Mouse (Mus musculus): ENCODE measurements around the gene Cfap77. TPM values are rescaled to one million over a fixed set of nuclear protein-coding genes. Genes with fewer than 3 reads are reported as not detected.

The Cfap77 gene
- polyA plus RNA-seq, 1 experiment from 2014 or later: 0.71 TPM

DNA sequence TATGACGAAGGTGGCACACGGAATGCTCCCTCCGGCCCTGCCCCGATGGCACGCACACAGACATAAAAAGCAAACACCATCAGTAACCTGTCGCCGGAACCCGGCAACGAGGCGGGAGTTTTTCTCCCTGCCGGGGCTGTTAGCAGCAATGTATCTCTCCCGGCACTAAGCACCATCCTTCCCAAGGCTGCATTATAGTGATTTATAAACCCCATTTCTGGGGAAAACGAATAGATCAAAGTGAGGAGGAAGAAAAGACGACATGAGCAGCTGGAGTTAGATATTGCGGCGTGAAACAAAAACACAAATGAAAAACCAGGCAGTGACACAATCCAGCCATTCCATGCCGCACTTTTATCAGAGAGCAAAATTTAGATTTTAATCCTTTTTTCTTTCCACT, 33.8 kb downstream of the Cfap77 start:
- ATAC-seq (replicated peaks; ENCODE audit: low FRiP score) (no peak), DNase-seq (ENCODE audit: low spot score) (no peak)
- Histone ChIP-seq H3K9ac (ENCODE audit: low read depth, low read length) (no peak overlapping the region), H3K27ac (ENCODE audit: low read depth, low read length) (no peak overlapping the region), H3K36me3 (ENCODE audit: control insufficient read depth, insufficient read depth, low read length) (no peaks in the 10 kb centered on the region), H3K9me3 (ENCODE audit: control insufficient read depth, low read length) (no peaks in the 10 kb centered on the region), H3K4me1 (replicated peaks; ENCODE audit: control insufficient read depth, insufficient read depth, low read length) (no peaks in the 10 kb centered on the region), H3K4me2 (no peak overlapping the region), H3K27me3 (replicated peaks; ENCODE audit: control insufficient read depth, insufficient read depth, low read length) (peaks cover 4% of the 10 kb centered on the region), H3K4me3 (ENCODE audit: low read depth, low read length) (no peak overlapping the region)
- WGBS: 66% methylated on average over 17 of the region's 17 CpGs

DNA sequence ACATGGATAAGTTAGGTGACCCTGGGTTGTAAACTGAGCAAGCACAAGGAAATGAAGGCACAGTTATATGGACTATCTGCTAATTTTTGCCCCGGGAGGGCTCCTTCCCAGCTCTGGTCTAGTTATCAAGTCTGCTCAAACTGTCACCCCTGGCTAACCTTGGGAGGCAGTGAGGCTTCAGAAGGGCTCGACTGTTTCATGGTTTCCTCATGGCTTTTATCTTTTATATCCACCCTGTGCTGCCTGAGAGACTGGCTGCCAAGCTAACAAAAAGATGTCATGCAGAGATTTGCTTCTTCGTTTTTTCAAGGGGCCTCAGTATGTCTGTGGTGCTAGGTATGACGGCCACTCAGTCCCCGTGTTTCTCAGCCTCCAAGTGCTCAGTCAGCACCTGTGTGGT, 36.2 kb downstream of the Cfap77 start:
- H3K4me1 ChIP-seq (replicated peaks; ENCODE audit: control insufficient read depth, insufficient read depth, low read length): no peaks in the 10 kb centered on the region
- no peak overlapping the region for H3K4me2 ChIP-seq
- no peak overlapping the region for H3K27ac ChIP-seq (ENCODE audit: low read depth, low read length)
- DNase-seq (ENCODE audit: low spot score) (no peak), ATAC-seq (replicated peaks; ENCODE audit: low FRiP score) (no peak)
- no peak overlapping the region for H3K4me3 ChIP-seq (ENCODE audit: low read depth, low read length)
- H3K9me3 ChIP-seq (ENCODE audit: control insufficient read depth, low read length): no peaks in the 10 kb centered on the region
- H3K27me3 ChIP-seq (replicated peaks; ENCODE audit: control insufficient read depth, insufficient read depth, low read length): peaks cover 4% of the 10 kb centered on the region
- no peaks in the 10 kb centered on the region for H3K36me3 ChIP-seq (ENCODE audit: control insufficient read depth, insufficient read depth, low read length)
- 41% methylated on average over 5 of the region's 5 CpGs for WGBS
- no peak overlapping the region for H3K9ac ChIP-seq (ENCODE audit: low read depth, low read length)

DNA sequence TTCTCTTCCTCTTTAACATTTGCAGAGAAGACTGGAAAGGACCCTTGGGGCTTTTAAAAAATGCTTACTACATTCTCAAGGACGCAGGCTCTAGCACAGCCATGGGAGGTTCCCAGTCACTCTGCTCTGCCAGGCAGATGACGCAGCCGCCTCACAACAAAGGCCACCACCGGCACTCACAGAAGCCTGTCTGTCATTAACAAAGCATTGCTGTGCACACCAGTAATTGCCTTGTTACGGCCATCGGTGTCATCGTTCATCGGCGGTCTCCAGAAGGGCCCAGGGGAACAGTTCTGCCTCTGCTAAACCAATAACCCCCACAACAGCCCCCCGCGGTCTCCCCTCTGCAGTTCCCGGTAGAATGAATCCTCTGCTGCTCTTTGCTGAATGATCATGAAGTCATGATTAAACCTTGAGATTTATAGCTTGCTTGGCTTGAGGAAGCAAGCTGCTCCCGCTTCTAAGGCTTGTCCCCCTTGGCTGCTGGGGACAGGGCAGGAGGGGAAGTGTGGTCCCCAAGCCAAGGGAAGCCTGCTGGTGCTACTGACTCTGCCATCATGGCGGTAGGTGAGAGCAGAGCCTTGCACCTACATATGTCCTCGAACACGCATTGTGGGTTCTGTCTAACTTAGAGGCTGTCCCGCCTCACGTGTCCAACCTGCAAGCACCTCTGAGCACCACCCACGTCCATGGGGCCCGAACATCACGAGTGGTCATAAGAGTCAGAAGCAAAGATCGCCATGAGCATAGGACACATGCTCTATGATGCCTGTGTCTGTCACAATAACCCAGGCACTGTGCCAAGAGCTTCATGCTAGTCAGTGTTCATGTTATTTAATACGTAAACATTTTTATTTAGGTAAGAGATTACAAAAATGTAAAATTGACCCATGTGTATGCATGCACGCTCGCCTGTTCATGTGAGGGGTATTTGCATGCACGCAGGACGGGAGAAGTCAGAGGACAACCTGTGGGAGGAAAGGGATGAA, 38.0 kb downstream of the Cfap77 start:
- no peak for DNase-seq (ENCODE audit: low spot score)

DNA sequence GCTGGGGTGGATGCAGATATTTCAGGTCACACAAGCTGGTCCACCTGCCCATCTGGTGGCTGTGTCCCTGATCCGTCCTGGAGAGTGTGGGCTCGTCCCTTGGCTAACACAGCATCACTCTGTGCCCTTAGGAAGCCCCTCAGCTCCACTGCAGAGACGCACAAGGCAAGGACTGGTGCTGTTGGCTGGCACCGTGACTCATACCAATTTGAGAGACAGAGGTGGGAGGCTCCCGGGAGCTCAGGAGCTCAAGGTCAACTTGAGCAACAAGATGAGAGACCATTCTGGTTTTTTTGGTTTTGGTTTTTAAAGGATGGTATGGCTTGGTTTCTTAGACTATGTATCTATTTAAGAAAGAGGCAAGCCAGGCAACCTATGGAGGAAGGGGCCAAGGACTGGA, 42.3 kb downstream of the Cfap77 start:
- no peak overlapping the region for H3K27ac ChIP-seq (ENCODE audit: low read depth, low read length)
- H3K9me3 ChIP-seq (ENCODE audit: control insufficient read depth, low read length): no peaks in the 10 kb centered on the region
- no peak overlapping the region for H3K4me2 ChIP-seq
- 66% methylated on average over 5 of the region's 5 CpGs for WGBS
- H3K4me3 ChIP-seq (ENCODE audit: low read depth, low read length): no peak overlapping the region
- ATAC-seq (replicated peaks; ENCODE audit: low FRiP score) (no peak), DNase-seq (ENCODE audit: low spot score) (no peak)
- no peak overlapping the region for H3K9ac ChIP-seq (ENCODE audit: low read depth, low read length)
- peaks cover 6% of the 10 kb centered on the region for H3K27me3 ChIP-seq (replicated peaks; ENCODE audit: control insufficient read depth, insufficient read depth, low read length)
- H3K36me3 ChIP-seq (ENCODE audit: control insufficient read depth, insufficient read depth, low read length): no peaks in the 10 kb centered on the region
- H3K4me1 ChIP-seq (replicated peaks; ENCODE audit: control insufficient read depth, insufficient read depth, low read length): no peaks in the 10 kb centered on the region

More for the DNA sequence above, 38.0 kb downstream of the Cfap77 start:
- 70% methylated on average over 27 of the region's 27 CpGs for WGBS
- H3K9ac ChIP-seq (ENCODE audit: low read depth, low read length): no peak overlapping the region
- no peaks in the 10 kb centered on the region for H3K36me3 ChIP-seq (ENCODE audit: control insufficient read depth, insufficient read depth, low read length)
- no peak overlapping the region for H3K4me2 ChIP-seq
- H3K9me3 ChIP-seq (ENCODE audit: control insufficient read depth, low read length): no peaks in the 10 kb centered on the region
- H3K27ac ChIP-seq (ENCODE audit: low read depth, low read length): no peak overlapping the region
- H3K4me3 ChIP-seq (ENCODE audit: low read depth, low read length): no peak overlapping the region
- no peak for ATAC-seq (replicated peaks; ENCODE audit: low FRiP score)
- H3K27me3 ChIP-seq (replicated peaks; ENCODE audit: control insufficient read depth, insufficient read depth, low read length): peaks cover 3% of the 10 kb centered on the region
- H3K4me1 ChIP-seq (replicated peaks; ENCODE audit: control insufficient read depth, insufficient read depth, low read length): no peaks in the 10 kb centered on the region

- no peak overlapping the region for H3K4me2 ChIP-seq
Observed at GRCm38 (mm10) chr2:29007656-29008055, 47.2 kb downstream of the Cfap77 start.

DNA sequence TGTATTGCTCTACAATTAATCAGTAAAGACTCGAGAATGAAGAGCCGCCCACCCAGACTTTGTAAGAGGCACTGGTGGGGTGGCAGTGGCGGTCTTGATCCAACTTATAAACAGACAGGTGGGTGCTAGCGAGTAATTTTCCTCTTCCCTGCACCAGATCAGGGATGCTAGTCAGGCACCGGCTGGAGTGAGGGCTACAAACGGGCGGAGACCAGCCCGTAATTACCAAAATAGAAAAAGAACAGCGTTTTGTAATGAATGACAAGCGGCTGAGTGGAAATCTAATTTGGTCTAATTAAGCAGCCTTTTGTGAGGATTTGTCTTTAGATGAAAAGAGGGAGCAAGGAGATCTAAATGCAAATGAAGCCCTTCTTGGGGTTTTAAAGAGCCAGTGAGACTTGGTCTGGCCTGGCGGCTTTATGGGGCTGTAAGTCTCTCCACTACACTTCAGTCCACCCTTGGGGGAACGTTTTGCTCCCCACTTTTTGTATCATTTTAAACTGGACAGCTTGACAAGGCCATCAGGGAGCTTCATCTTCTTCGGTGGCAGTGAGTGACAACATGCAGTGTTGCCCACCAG, 48.3 kb downstream of the Cfap77 start:
- Histone ChIP-seq H3K9me3 (ENCODE audit: control insufficient read depth, low read length) (no peaks in the 10 kb centered on the region), H3K4me2 (no peak overlapping the region), H3K27me3 (replicated peaks; ENCODE audit: control insufficient read depth, insufficient read depth, low read length) (peaks cover 6% of the 10 kb centered on the region; the same call in 1 of the 2 replicates), H3K27ac (ENCODE audit: low read depth, low read length) (no peak overlapping the region), H3K9ac (ENCODE audit: low read depth, low read length) (no peak overlapping the region), H3K4me3 (ENCODE audit: low read depth, low read length) (no peak overlapping the region), H3K4me1 (replicated peaks; ENCODE audit: control insufficient read depth, insufficient read depth, low read length) (no peaks in the 10 kb centered on the region), H3K36me3 (ENCODE audit: control insufficient read depth, insufficient read depth, low read length) (no peaks in the 10 kb centered on the region)
- WGBS: 81% methylated on average over 13 of the region's 13 CpGs
- no peak for DNase-seq (ENCODE audit: low spot score)
- no peak for ATAC-seq (replicated peaks; ENCODE audit: low FRiP score)

More at GRCm38 (mm10) chr2:29007656-29008055, 47.2 kb downstream of the Cfap77 start:
- DNase-seq (ENCODE audit: low spot score) (no peak), ATAC-seq (replicated peaks; ENCODE audit: low FRiP score) (no peak)
- Histone ChIP-seq H3K27ac (ENCODE audit: low read depth, low read length) (no peak overlapping the region), H3K9ac (ENCODE audit: low read depth, low read length) (no peak overlapping the region), H3K4me1 (replicated peaks; ENCODE audit: control insufficient read depth, insufficient read depth, low read length) (no peaks in the 10 kb centered on the region), H3K9me3 (ENCODE audit: control insufficient read depth, low read length) (no peaks in the 10 kb centered on the region), H3K36me3 (ENCODE audit: control insufficient read depth, insufficient read depth, low read length) (no peaks in the 10 kb centered on the region), H3K27me3 (replicated peaks; ENCODE audit: control insufficient read depth, insufficient read depth, low read length) (peaks cover 6% of the 10 kb centered on the region; the same call in 1 of the 2 replicates), H3K4me3 (ENCODE audit: low read depth, low read length) (no peak overlapping the region)
- WGBS: 65% methylated on average over 6 of the region's 6 CpGs

DNA sequence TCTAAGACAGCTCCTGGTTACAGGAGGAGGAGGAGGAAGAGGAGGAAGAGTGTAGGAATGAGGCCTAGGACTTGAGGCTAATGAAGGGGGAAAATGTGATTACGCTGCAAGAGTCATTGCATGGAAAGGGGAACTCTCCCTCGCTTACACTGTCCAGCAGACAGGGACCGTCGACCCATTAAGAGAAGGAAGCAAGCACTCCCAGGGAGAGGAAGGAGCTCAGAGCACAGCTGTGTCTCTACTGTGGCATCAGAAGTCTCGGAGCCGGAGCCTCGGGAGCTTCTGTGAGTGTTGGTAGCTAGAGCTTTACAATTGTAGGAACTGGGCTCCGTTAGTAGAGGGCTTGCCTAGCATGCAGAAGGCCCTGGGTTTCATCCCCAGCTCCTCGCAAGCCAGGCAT, 50.8 kb downstream of the Cfap77 start:
- ATAC-seq (replicated peaks; ENCODE audit: low FRiP score) (no peak), DNase-seq (ENCODE audit: low spot score) (no peak)
- Histone ChIP-seq H3K4me1 (replicated peaks; ENCODE audit: control insufficient read depth, insufficient read depth, low read length) (no peaks in the 10 kb centered on the region), H3K9me3 (ENCODE audit: control insufficient read depth, low read length) (no peaks in the 10 kb centered on the region), H3K4me2 (no peak overlapping the region), H3K27ac (ENCODE audit: low read depth, low read length) (no peak overlapping the region), H3K27me3 (replicated peaks; ENCODE audit: control insufficient read depth, insufficient read depth, low read length) (0 out of 2 replicates have a peak, but pooled peaks cover 3% of the 10 kb centered on the region), H3K36me3 (ENCODE audit: control insufficient read depth, insufficient read depth, low read length) (no peaks in the 10 kb centered on the region), H3K9ac (ENCODE audit: low read depth, low read length) (no peak overlapping the region), H3K4me3 (ENCODE audit: low read depth, low read length) (no peak overlapping the region)
- WGBS: 37% methylated on average over 9 of the region's 9 CpGs

GRCm38 (mm10) chr2:28998246-28998645, 56.6 kb downstream of the Cfap77 start:
- H3K27me3 ChIP-seq (replicated peaks; ENCODE audit: control insufficient read depth, insufficient read depth, low read length): 0 out of 2 replicates have a peak, but pooled peaks cover 3% of the 10 kb centered on the region
- no peaks in the 10 kb centered on the region for H3K9me3 ChIP-seq (ENCODE audit: control insufficient read depth, low read length)
- no peak overlapping the region for H3K4me3 ChIP-seq (ENCODE audit: low read depth, low read length)
- DNase-seq (ENCODE audit: low spot score): no peak
- no peak overlapping the region for H3K4me2 ChIP-seq
- H3K27ac ChIP-seq (ENCODE audit: low read depth, low read length): no peak overlapping the region
- no peaks in the 10 kb centered on the region for H3K36me3 ChIP-seq (ENCODE audit: control insufficient read depth, insufficient read depth, low read length)
- 51% methylated on average over 5 of the region's 5 CpGs for WGBS
- no peak for ATAC-seq (replicated peaks; ENCODE audit: low FRiP score)
- H3K4me1 ChIP-seq (replicated peaks; ENCODE audit: control insufficient read depth, insufficient read depth, low read length): no peaks in the 10 kb centered on the region
- no peak overlapping the region for H3K9ac ChIP-seq (ENCODE audit: low read depth, low read length)

Measured in liver, embryonic 11.5 days (tissue).